Comparison of ENCODE assay signal across 8 mouse cellular contexts in genomic region chr6:143143775-143144273, GRCm38 (mm10). TPM values are rescaled to one million over a fixed set of nuclear protein-coding genes. Genes with fewer than 3 reads are reported as not detected.
DNase-seq lines count a peak whose midpoint lies in the region; ATAC-seq lines count a peak whose summit lies in the region.

No protein-coding gene starts in this region.

- intact Hi-C loops in left cerebral cortex, postnatal 25 days (cut with DNase I), result no loop called here

- peak; percentile 48; the same call in 1 of the 2 replicates for ATAC-seq in hindbrain, embryonic 14.5 days (ENCODE audit: low FRiP score)
- ATAC-seq in monocyte, adult 5-6 weeks (replicated peaks; ENCODE audit: insufficient number of reproducible peaks, low FRiP score, low TSS enrichment, poor library complexity, severe bottlenecking), result no peak

- H3K4me2 ChIP-seq in hindbrain, embryonic 14.5 days (replicated peaks), result peak overlapping the region; percentile 56

- peak overlapping the region; percentile 39 for H3K9ac ChIP-seq in hindbrain, embryonic 14.5 days

- no peaks in the 10 kb centered on the region for H3K27me3 ChIP-seq in hindbrain, embryonic 14.5 days (ENCODE audit: control insufficient read depth, insufficient read depth, low read length)

- no peak overlapping the region for H3K27ac ChIP-seq in hindbrain, embryonic 14.5 days

- DNase-seq in left cerebral cortex, postnatal 25 days (ENCODE audit: low spot score in 2 of 2), result peak; percentile 17 to 21
- DNase-seq in left cerebral cortex, adult 8-10 months (ENCODE audit: low spot score in 2 of 2), result no peak
- DNase-seq in cerebellum, postnatal 36 days, result peak; percentile 32 to 35
- DNase-seq in hindbrain, embryonic 14.5 days (ENCODE audit: low spot score), result no peak
- peak; percentile 11 for DNase-seq in lung, postnatal 36 days
- no peak for DNase-seq in spleen, postnatal 36 days (ENCODE audit: low spot score in 2 of 2)
- DNase-seq in thymus, postnatal 25 days, result no peak

- H3K4me3 ChIP-seq in hindbrain, embryonic 14.5 days (replicated peaks; ENCODE audit: low read length), result peak overlapping the region; percentile 32

- H3K36me3 ChIP-seq in hindbrain, embryonic 14.5 days (replicated peaks; ENCODE audit: control insufficient read depth, insufficient read depth), result no peaks in the 10 kb centered on the region

- no peaks in the 10 kb centered on the region for H3K4me1 ChIP-seq in hindbrain, embryonic 14.5 days (replicated peaks; ENCODE audit: control insufficient read depth, insufficient read depth, low read length)

- H3K9me3 ChIP-seq in hindbrain, embryonic 14.5 days (ENCODE audit: control insufficient read depth, low read length), result no peaks in the 10 kb centered on the region

- 24% methylated on average over 19 of the region's 19 CpGs for WGBS in hindbrain, embryonic 14.5 days

RNA-seq across cellular contexts. Expression of gene Etnk1, which starts 23.2 kb away (rescaled TPM):
- 100 to 1,000 TPM; 175 to 192 TPM for total RNA-seq in left cerebral cortex, postnatal 25 days (2021)
- total RNA-seq in left cerebral cortex, adult 8-10 months (2022), result 100 to 1,000 TPM; 175 to 192 (median 181) TPM
- polyA plus RNA-seq in hindbrain, embryonic 14.5 days (2014; fragmentation: Nextera tagmentation; extraction: Ambion mirVana), result 62.1 and 73.4 TPM in 2 replicates
- 56.9 to 89.0 TPM (median 61.3 TPM) in 3 replicates for total RNA-seq in monocyte, adult 5-6 weeks (2017)

RNA-seq across cellular contexts. Expression of gene C2cd5, which starts 43.9 kb away (rescaled TPM):
- 100 to 1,000 TPM in 1 of 2 experiments, 10 to 100 TPM in 1; 79.8 to 102 TPM for total RNA-seq in left cerebral cortex, postnatal 25 days (2021)
- total RNA-seq in left cerebral cortex, adult 8-10 months (2022), result 10 to 100 TPM; 91.6 to 96.6 (median 95.4) TPM
- 36.5 and 40.7 TPM in 2 replicates for polyA plus RNA-seq in hindbrain, embryonic 14.5 days (2014; fragmentation: Nextera tagmentation; extraction: Ambion mirVana)
- total RNA-seq in monocyte, adult 5-6 weeks (2017), result 27.2 to 49.6 TPM (median 31.8 TPM) in 3 replicates

Comparison
In these comparisons a context has a peak if more than half of its experiments do, and no peak if none do; other contexts are left out.
1. DNase-seq: peak in left cerebral cortex, postnatal 25 days (2 of 2), cerebellum, postnatal 36 days (2 of 2) and lung, postnatal 36 days (single experiment); none in left cerebral cortex, adult 8-10 months (0 of 2), hindbrain, embryonic 14.5 days (single experiment), spleen, postnatal 36 days (0 of 2) and thymus, postnatal 25 days (single experiment).